Mouse (Mus musculus) c-Kit-positive CD71-positive TER-119-negative erythroid progenitor cells, embryonic 14.5 days (primary cell): ENCODE results near the gene Hpse2.

Source experiments
- DNase-seq: peaks from one replicate; pipeline ENCODE4 v3.0.0-alpha.2; 2013; ENCODE audit warnings: low read depth

Gene Hpse2

DNA sequence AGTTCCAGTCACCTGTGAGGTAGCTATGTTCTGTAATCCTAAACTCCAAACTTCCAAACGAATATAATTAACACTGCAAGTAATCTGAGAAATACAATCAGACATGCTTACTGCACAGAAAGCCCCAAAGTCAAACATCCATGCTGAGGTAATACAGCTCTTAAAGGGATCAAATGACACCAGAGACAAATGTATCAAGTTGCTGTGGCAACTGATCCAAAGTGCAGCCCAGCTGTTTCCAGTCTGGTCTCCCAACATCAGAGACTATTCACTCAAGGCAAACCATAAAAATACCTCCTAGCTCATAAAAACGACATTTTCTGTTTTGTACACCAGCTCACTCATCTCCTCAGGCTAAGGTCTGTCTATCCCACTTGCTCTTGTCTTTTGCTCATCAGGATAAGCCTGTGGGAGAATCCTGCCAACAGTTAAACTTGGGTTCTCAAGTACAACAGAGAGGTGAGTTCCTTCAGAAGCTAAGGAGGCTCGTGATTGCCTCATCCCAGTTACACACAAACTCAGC lies 440.0 kb downstream of the Hpse2 start:
- DNase-seq = no peak

DNA sequence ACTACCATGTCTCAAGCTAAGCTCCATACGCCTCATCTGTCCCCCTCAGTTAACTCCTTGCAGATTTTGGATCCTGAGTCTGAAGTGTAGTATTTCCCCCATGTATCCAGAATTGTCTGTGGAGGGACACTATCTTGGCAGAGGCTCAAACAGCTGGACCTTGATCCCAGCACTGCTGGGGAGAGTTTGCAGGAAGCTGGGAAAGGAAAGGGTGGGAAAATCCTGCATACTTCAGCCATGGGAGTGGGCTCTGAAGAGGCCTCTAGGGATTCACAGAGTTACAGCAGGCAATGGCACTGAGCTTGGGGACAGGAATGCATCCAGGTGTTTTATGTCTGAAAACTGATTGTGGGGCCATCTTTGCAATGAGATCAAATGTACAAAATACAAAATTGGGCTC lies 450.6 kb downstream of the Hpse2 start:
- no peak for DNase-seq

DNA sequence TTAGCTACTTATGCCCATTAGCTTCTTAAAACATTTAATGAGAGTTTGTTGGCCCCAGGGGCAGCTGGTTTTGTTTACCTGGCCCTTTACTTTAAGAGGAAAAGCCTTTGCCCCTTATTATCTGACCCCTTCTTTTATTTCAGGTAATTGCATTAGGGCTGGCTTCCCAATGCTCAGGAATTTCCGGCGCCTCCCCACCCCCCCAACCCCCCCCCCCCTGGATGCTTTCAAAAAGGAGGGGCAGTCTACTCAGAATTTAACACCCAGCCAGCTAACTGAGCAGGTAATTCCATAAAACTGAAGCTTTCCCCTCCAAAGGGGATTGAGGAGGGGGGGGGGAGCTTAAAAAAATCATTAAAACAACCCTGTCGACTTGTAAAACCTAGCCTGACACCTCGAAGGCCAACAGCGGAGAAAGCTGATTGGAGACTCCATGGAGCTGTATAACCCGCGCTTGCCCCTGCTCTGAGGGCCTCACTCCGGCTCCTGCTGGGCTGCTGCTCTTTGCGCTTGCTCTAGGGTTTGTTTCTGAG lies 451.4 kb downstream of the Hpse2 start:
- DNase-seq = no peak

DNA sequence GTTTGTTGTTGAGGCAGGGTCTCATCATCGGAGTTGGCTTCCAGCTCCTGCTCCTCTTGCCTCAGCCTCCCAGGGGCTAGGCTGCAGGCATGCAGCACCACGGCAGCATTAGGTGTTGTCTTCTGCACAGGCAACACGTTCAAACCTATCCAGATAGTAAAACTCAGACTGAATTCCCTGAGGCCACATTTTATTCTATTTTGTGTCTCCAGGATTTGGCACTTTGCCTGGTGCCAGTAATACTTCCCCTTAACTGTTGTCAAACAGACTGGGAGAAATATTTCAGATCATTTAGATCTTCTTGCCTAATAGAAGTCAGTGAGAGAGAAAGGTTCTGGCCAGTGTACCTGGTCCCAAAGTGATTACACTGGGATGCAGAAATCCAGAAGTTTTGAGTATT lies 458.5 kb downstream of the Hpse2 start:
- no peak for DNase-seq

DNA sequence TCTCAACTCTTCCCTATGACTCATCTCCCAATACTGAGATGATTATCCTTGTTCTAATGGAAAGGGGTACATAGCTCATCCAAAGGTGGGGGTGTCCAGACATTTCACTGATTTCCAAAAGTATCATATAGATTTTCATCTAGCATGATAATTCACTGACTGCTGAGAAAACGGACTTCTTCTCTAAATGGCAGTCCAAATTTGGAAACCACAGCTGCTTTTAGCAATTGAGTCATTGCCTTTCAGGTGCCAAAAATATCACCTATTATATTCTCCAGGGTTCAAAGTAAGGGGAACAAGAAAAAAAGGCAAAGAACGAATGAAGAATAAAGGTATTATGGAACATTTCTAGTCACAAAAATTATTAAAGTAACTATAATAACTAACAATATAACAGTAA lies 459.9 kb downstream of the Hpse2 start:
- DNase-seq = no peak

DNA sequence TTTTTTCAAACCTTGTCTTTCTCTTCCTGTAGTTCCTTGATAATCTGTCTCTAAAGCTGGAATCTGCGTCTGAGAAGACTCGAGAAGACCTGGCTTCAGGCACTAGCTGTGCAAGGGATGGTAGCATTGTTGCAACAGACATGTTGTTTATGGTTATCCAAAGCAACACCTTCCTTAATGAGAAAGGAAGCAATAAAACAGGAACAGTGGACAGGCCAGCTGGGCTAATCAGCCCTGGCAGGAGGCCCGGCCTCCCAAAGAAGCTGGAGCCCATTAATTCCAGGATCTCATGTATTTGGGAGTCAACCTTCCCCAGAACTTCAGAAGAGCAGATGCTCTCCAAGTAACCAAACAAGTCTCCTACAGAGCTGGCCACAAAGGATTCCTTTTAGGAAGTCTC lies 465.5 kb downstream of the Hpse2 start:
- DNase-seq = no peak

DNA sequence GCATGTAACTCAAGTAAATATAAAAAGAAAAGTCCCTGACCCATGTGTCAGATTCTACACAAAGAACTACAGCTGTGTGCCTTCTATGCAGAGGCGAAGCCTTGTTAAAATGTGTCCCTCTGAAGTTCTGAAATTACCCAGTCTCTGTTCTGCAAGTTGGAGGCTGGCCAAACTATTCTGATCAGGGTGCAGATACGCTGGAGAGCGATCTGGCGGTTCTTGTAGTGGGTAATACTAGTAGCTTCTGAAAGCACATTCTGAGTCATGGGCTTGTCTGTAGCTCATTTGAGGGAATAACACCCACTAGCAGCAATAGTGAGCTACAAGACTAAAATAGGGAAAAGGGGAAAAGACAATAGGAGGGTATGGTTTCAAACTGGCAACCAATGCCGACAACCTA lies 474.5 kb downstream of the Hpse2 start:
- DNase-seq = no peak

DNA sequence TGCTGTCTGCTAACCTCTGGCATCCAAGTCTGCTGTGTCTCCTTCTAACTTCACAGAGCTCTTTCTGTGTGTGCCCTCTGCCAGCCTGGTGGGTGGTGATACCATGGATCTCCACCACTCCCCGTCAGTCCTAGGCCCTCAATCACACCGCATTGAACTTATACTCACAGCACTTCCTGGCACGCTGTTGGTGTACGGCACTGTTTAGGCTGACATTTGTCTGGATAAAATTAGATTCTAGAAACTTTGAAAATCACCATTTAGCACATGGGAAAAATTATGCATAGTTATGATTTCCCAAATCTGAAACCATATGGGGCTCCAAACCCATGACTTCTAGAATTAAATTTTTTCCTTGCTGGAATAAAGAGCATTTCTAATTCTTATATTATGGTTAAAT lies 478.4 kb downstream of the Hpse2 start:
- DNase-seq = no peak

DNA sequence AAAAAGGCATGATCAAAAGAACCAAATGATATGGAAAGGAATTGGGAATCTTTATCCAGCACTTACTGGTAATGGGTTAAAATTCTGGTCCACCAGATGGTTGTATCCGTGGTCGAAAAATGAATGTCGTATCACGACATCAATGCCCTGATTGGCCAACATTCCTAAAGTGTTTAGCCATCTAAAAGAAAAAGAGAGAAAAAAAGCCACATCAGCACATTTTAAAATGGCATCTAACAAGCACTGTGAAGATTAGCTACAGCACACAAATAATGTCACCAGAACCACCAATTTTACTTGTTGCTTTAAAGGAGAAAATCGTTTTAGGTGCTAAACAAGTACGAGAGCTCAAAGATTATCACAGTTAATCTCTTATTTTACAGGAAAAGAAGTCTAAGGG lies 479.6 kb downstream of the Hpse2 start:
- no peak for DNase-seq

DNA sequence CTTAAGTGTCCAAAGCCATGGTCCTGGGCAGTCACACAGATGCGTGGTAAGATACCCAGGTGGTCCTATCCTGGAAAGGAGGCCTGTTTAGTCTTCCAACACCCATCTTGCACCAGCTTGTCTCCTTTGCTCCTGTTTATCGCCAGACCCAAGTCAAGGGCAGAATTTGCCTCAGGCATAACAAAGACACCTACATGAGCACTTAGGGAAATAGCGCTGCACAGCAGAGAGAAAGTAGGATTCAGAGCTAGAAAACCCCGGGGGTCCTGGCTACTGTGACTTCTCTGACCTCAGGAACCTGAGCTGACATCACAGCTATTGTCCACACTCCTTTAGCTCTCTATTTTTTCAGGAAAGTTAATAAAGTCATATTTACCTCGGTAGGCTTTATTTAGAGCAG lies 481.8 kb downstream of the Hpse2 start:
- DNase-seq = no peak

DNA sequence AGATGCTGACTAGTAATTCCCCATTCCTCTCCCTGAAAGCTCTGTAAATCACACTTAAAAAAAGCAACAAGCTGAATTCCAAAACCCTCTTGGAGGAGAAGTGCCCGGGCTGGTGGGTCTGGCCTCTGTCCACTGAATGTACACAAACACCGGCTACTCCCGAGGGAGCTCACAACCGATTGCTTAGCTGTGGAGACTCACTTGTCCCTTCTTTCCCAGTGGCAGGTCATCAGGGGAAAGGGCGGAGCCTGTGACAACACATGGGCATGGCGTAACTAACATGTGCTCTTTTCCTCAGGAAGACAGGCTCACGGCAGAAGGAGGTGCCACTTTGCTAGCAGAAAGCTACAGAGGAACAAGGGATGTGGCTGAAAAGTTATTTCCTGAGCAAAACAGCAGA lies 483.4 kb downstream of the Hpse2 start:
- DNase-seq = no peak

DNA sequence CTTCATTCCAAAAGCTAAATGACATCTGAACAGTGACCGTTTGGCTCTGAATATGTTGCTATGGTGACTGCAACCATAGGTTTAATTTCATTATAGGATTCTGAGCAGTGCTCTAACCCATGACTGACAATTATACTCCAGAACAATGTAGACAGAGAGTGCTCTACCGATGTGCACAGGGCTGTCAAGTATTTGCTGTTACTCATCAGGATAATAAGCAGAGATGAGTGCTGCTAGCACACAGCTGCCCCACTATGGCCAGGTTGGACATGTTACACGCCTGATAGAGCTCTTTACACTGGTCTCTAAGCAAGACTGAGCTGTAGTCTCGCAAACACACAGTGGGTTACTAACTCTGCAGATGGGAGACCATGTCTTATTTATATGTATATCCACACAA lies 483.9 kb downstream of the Hpse2 start:
- DNase-seq = no peak

DNA sequence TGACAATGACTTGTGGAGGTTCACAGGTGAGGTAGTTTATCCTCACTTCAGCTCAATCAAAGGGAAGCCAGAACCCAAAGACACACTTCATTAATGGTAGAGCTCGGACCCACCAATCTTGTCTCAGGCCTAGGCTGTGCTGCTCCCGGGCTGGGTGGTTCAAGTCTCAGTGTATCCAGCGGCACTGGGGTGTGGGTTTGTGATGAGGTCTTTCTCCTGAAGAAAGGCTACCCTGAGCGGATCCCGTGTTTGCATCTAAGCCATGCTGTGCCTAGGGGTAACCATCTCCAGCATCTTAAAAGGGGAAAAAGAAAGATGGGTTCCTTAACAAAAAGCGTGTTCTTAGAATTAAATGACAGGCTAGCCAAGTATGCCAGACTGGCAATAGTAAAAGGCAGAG lies 484.3 kb downstream of the Hpse2 start:
- no peak for DNase-seq

DNA sequence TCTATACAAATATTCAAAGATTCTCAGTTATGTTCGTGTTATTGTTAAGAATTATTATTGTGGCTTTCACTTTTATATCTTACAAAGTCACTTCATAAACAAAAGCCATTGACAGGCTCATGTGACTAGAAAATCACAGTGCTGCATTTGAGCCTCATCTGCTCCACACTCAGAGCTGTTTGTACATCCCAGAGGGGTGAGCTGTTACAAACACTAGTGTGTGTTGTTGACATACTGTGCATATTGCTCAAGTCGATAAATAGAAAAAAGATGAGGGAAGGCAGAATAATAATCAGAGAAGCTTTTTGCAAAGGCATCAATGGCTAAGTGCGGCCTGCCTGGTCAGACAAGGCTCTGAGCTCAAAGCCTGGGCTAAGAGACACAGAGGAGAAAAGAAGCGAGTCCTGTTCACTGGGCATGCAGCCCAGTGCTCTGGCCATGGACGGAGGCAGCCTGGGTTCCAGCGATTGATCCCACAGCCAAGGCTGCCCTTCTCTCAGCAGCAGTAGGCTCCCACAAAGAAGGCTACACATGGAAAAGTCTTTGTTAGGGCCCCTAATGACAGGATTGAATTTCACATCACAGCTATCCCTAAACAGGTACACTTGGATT lies 485.6 kb downstream of the Hpse2 start:
- no peak for DNase-seq

DNA sequence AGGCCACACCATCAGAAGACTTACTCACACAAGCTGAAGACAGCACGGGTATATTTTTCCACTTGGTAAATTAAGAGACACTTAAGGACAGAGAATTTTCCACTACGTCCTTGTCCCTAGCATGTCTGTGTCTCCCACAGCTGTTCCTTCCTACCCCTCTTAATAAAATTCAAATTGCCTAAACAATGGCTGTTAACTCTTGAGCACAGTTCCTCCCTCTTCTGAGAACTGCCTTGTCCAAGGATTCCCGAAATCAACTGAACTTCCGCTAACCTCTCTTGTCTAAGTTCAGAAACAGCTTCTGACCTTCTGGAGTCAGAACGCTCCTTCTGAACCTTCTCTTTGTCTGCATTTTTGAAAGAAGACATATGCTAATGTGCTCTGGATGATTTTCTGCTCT lies 496.6 kb downstream of the Hpse2 start:
- no peak for DNase-seq

DNA sequence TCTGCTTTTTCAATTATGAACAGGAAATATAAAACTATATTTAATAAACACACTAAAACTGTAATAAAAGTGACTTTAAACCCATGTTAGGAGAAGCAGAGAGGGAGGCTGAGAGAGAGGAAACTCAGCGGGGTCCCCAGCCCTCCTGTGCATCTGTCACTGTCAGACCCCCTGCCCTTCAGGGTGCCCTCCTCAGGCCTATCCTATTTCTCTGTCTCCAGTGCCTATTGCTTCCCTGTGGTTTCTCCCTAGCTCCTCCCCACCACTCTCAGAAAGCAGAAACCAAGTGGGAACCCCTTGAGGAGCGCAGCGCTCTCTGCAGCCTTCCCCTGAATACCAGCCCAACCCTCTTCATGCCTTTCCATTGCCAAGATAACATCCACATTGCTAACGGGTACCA lies 510.5 kb downstream of the Hpse2 start:
- DNase-seq = no peak

DNA sequence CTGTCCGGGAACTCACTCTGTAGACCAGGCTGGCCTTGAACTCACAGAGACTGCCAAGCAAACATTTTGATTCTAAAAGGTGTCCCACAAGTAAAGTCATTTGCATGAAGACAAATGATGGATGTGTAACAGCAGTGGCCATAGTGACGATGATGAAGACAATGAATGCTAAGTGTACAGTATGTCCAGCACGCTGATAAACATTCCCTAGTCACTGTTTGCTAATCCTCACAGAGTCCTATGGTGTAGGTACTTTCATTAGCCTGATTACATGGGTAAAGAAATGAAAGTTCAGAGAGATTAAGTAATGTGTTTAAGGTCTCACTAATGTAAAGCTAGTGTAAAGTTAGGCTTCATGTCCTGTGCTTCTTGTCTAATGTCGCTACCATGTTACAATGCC lies 511.6 kb downstream of the Hpse2 start:
- DNase-seq = no peak

DNA sequence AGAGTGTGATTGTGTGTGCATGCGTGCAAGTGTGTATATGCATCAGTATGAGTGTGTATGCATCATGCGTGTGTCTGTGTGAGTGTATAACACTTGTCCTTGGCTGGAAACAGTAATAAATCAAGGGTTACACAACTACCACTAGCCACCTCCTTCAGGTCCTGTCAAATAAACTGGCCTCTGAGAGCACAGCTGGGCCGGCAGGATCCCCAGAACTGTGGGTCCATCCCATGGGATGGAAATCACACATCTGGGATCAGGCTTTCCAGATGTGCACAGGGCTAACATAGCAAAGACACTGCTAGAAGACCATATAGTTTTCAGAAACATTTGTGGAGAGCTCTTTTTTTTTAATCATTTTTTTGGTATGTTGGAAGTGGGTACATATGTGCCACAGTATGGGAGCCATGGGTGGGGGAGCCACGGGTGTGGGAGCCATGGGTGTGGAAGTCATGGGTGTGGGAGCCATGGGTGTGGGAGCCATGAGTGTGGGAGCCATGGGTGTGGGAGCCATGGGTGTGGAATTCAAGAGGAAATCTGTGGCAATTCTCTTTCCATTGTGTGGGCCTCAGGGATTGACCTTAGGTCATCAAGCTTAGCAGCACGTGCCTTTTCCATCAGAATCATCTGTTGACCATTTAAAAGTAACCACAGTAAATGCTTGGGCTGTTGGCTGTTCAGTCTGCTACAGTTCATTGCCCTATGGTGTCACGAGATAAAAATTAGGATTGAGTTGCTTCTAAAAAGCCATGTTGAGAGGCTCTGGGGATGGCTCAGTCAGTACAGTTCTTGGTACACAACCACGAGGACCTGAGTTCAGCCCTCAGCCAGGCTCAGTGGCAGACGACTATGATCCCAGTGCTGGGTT lies 518.3 kb downstream of the Hpse2 start:
- no peak for DNase-seq

DNA sequence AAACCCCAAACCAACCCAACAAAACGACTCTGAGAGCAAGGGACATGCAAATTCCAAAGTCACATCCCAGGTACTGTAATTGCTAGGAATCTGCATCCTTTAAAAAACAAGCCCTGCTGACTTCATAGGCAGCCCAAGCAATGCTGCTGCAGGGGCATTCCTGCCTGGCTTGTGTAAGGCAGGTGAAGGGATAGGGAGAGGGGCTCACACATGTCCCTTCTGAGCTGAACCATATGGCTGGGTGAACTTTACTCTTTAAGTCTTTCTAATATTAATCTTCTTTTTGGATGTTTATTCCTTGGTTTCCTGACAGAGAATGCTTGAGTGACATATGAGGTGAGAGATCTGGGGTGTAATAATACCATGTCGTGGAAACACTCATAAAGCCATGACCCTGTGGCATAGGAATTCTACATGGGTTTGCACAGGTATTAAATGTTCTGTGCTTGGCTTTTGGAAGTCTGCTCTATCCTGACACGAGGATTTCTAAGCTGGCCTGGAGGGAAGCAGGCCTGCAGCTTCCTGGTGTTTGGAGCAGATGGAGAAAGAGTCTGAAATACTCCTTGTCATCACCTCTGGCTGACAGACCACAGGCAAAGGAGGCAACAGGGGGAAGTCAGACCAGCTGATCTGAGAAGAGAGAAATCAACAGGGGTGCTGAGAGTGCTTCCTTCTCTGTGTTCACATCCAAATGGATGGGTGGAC lies 519.0 kb downstream of the Hpse2 start:
- no peak for DNase-seq

DNA sequence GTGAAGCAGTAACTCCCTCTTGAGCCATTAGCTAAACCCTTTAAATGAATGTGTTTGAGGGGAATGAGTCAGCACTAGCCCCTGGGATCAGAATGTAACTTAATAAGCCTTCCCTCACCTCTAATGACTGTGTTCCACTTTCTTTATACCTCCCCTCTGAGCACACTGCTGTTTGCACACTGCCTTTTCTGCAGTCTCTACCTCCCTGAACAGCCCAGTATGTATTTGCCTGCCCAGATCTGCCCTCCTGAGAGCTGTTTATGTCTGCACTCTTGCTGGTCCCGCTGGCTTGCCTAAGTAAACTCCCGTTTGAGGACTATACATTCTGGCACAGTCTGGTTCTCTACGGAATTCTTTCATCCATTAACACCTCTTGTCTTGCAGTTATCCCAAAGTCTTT lies 525.1 kb downstream of the Hpse2 start:
- no peak for DNase-seq

DNA sequence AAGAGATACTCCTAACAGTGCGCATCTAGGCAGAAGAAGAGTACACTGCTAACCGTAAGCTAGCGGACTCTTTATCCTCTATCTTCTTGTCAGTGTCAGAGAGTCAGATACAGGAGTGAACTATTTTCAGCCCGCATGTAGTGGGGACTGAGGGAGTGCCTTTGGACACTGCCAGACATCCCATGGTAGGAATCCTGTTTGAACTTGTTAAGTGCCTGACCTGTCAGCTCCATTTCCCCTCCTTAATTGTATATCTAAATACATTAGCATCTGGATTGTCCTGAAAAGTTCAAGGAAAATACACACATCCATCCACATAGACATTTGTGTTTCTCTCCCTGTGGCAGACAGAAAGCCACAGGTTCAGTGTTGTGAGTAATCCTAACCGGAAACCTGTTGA lies 531.1 kb downstream of the Hpse2 start:
- DNase-seq = no peak

DNA sequence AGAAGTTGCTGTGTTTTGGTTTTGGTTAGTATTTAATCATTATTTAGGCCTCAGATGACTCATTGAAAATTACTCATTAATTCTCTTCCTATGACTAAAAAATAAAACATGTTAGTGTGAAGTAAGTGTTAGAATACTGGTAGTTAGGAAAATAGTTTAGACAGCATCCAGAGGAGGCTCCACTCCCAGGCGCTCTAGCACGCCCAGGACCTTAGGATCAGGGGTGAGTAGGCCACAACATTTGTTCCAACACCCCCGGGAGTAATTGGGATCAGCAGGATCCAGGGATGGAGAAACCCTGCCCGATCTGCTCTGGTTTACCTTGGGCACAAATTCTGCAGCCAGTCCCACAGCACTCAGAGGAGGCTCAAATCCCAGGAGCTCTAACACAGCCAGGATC lies 532.5 kb downstream of the Hpse2 start:
- no peak for DNase-seq

DNA sequence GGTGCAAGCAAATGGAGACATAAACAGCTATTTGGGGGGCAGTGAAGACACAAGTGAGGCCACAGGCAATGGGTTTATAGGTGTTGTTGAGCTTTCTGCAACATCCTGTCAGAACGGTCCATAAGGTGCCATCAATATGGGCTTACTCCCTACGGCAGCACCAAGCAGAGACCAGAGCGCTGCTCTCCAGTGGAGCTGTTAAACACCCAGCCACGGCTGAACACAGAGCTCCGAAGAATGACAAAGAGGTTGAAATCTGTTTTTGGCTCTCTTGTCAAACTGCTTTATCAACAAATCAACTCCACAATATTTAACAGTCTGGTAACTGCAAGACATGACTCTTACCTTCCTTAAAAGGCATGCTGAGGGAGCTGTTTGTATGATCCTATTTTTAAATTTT lies 537.7 kb downstream of the Hpse2 start:
- DNase-seq = no peak
